Mouse (Mus musculus) thymus, postnatal 0 days (tissue): ENCODE data around the gene Tcp11l1. TPM values are rescaled to one million over a fixed set of nuclear protein-coding genes. Genes with fewer than 3 reads are reported as not detected.

Experiments used
- polyA plus RNA-seq: library from polyadenylated mRNA; unstranded; fragments of >200 nt; fragmentation: Nextera tagmentation; extraction: Ambion mirVana; gene quantifications from 2 replicates; pipeline ENCODE4 v1.2.1, GENCODE M21; 2015

Tcp11l1 gene
- polyA plus RNA-seq, 1 experiment from 2014 or later: 16.4 TPM

Other genes with a start within 250 kb of the Tcp11l1 start
- 11.9 and 13.9 TPM in 2 replicates for gene Hipk3, start 217.7 kb downstream of the Tcp11l1 start, polyA plus RNA-seq
- gene Cstf3, start 121.6 kb downstream of the Tcp11l1 start, polyA plus RNA-seq: 60.5 and 67.0 TPM in 2 replicates
- gene Pin1rt1, start 4.2 kb upstream of the Tcp11l1 start, polyA plus RNA-seq: not detected in 2 replicates
- gene Depdc7, start 30.7 kb upstream of the Tcp11l1 start, polyA plus RNA-seq: 3.7 and 4.0 TPM in 2 replicates
- gene Qser1, start 104.6 kb upstream of the Tcp11l1 start, polyA plus RNA-seq: 3.9 and 4.6 TPM in 2 replicates
- 2.3 and 2.6 TPM in 2 replicates for gene Prrg4, start 137.7 kb upstream of the Tcp11l1 start, polyA plus RNA-seq
- 7.5 and 7.6 TPM in 2 replicates for gene Ccdc73, start 155.6 kb upstream of the Tcp11l1 start, polyA plus RNA-seq